Mouse (Mus musculus): Measurements from ENCODE around the gene B3galnt1. TPM values are rescaled to one million over a fixed set of nuclear protein-coding genes. Genes with fewer than 3 reads are reported as not detected.

Gene B3galnt1
- polyA plus RNA-seq (2015; fragmentation: Illumina TruSeq; extraction: RNeasy Lipid Tissue Mini Kit (QIAGEN cat#74804); ENCODE audit: insufficient read depth, low read depth, low replicate concordance), result 3.2 TPM

DNA sequence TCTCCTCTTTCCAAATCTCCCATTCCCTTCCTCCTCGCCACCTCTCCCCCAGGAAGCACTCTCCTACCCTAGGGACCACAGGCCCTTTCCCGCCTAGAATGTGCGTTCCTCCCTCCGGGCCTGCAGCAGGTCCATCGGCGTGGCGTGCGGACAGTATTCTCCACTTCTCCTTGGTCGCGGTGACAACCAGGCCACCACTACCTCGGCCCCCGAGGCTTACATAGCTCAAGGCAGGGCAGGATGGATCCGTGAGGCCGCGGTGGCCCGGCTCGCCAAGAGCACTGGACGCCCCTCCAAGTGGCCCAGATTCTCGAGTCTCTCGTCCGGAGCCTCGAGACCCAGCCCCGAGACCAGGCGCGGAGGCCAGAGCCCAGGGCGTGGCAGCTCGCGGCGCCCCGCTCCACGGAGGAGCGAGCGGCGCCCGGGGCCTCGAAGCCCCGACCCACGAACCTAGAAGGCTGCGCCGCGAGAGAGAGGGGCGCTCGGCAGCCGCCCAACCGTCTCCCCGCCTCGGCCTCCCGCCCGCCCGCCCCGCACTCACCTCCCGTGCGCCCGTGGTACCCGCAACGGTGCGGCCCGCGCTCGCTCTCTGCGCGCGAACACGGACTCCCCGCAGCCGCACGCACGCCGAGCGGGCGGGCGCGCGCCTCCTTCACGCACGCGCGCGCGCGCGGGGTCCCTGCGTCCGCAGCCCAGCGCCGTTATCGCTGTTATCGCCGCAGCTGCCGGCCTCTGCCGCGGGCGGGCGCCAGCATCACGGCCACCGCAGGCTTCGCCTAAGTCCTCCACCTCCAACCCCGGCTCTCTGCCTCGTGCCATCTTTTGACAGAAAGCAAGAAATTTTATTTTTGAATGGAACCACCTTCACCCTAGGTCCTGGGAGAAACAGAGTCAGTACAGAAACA is at the start of gene B3galnt1:
TSS of gene B3galnt1 (minus strand) at position 700 of the 905 bp plus-strand sequence.

Other genes starting within 250 kb of the B3galnt1 start
- 13.8 TPM for gene Nmd3, start 123.0 kb upstream of the B3galnt1 start, polyA plus RNA-seq (2015; fragmentation: Illumina TruSeq; extraction: RNeasy Lipid Tissue Mini Kit (QIAGEN cat#74804); ENCODE audit: insufficient read depth, low read depth, low replicate concordance)

Data from pancreas, adult 10 weeks (tissue).